ENCODE assay signal across 23 mouse cellular contexts in the genomic region with DNA sequence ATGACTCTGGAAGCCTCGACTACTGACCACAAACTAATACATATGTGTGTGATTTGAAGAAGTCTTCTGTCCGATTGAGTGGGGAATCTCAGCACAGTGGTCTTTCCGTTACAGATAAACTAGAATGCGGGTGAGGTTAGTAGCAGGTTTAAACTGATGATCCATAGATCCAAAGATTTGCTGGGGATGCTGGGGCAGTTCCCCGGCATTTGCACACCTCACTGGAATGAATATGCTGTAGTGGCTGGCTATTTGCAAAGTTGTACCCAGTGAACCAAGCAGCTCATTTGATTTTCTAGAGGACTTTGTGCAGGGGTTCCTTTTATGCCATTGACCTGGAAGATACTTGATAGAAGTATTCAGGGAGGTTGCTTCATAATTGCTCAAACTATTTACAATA. TPM values are rescaled to one million over a fixed set of nuclear protein-coding genes. Genes with fewer than 3 reads are reported as not detected.
DNase-seq lines count a peak whose midpoint lies in the region; ATAC-seq lines count a peak whose summit lies in the region.
"Had no signal": no experiment of that assay in that cellular context is flagged by ENCODE, and none has a peak within 500 bp of the region (broad histone marks: within the 10 kb centered on the region; RNA-seq: fewer than 3 reads in every experiment).

No protein-coding gene starts in this region.

- WGBS in limb, embryonic 11.5 days, result 90% methylated on average over 5 of the region's 5 CpGs
- 87% methylated on average over 5 of the region's 5 CpGs for WGBS in limb, embryonic 10.5 days
- WGBS in midbrain, embryonic 11.5 days, result 92% methylated on average over 5 of the region's 5 CpGs
- WGBS in midbrain, embryonic 13.5 days, result 92% methylated on average over 5 of the region's 5 CpGs
- 89% methylated on average over 5 of the region's 5 CpGs for WGBS in neural tube, embryonic 15.5 days
- WGBS in forebrain, embryonic 13.5 days, result 88% methylated on average over 5 of the region's 5 CpGs

- peaks cover 7% of the 10 kb centered on the region; the same call in 1 of the 2 replicates for H3K36me3 ChIP-seq in limb, embryonic 11.5 days (ENCODE audit: control insufficient read depth, insufficient read depth, low read length)
- H3K36me3 ChIP-seq in limb, embryonic 10.5 days, result peaks cover 79% of the 10 kb centered on the region
- peaks cover 13% of the 10 kb centered on the region for H3K36me3 ChIP-seq in midbrain, embryonic 11.5 days (ENCODE audit: control insufficient read depth, insufficient read depth, low read length)
- H3K36me3 ChIP-seq in midbrain, embryonic 13.5 days, result peaks cover 61% of the 10 kb centered on the region
- peaks cover 33% of the 10 kb centered on the region for H3K36me3 ChIP-seq in neural tube, embryonic 15.5 days
- peaks cover 82% of the 10 kb centered on the region for H3K36me3 ChIP-seq in forebrain, embryonic 13.5 days (ENCODE audit: poor library complexity, severe bottlenecking)

- H3K9ac ChIP-seq in limb, embryonic 11.5 days (ENCODE audit: low read length), result no peak overlapping the region
- H3K9ac ChIP-seq in midbrain, embryonic 11.5 days (ENCODE audit: low read length), result no peak overlapping the region
- H3K9ac ChIP-seq in midbrain, embryonic 13.5 days (replicated peaks), result no peak overlapping the region
- H3K9ac ChIP-seq in neural tube, embryonic 15.5 days (replicated peaks), result no peak overlapping the region
- no peak overlapping the region for H3K9ac ChIP-seq in forebrain, embryonic 13.5 days

- no peak overlapping the region for H3K4me3 ChIP-seq in limb, embryonic 11.5 days (ENCODE audit: low read depth, low read length)
- H3K4me3 ChIP-seq in limb, embryonic 10.5 days, result no peak overlapping the region
- no peak overlapping the region for H3K4me3 ChIP-seq in midbrain, embryonic 11.5 days (ENCODE audit: low read depth, low read length)
- H3K4me3 ChIP-seq in midbrain, embryonic 13.5 days (replicated peaks), result no peak overlapping the region
- no peak overlapping the region for H3K4me3 ChIP-seq in neural tube, embryonic 15.5 days (replicated peaks)
- H3K4me3 ChIP-seq in forebrain, embryonic 13.5 days, result no peak overlapping the region

- peak; percentile 7 for DNase-seq in limb, embryonic 11.5 days (ENCODE audit: low spot score)
- no peak for DNase-seq in limb, embryonic 10.5 days (ENCODE audit: low spot score)
- peak; percentile 51 for DNase-seq in midbrain, embryonic 11.5 days (ENCODE audit: low spot score, missing footprints)
- peak; percentile 1 for DNase-seq in neural tube, embryonic 10.5 days (ENCODE audit: extremely low spot score, low spot score)
- peak; percentile 1 for DNase-seq in R1 (ENCODE audit: low read depth, low spot score)
- DNase-seq: adrenal gland, adult 2 months; adrenal gland, adult 8-10 months; adrenal gland, postnatal 10 days; adrenal gland, postnatal 14 days; adrenal gland, postnatal 25 days; adrenal gland, postnatal 36 days; B cell, adult 2 months; cerebellum, adult 11 months; cerebellum, adult 11-12 months; cerebellum, adult 18-20 months had no signal

- no peak overlapping the region for H3K27ac ChIP-seq in limb, embryonic 11.5 days (replicated peaks; ENCODE audit: low read depth, low read length)
- no peak overlapping the region for H3K27ac ChIP-seq in limb, embryonic 10.5 days
- no peak overlapping the region for H3K27ac ChIP-seq in midbrain, embryonic 11.5 days (ENCODE audit: low read depth, low read length)
- no peak overlapping the region for H3K27ac ChIP-seq in midbrain, embryonic 13.5 days
- H3K27ac ChIP-seq in neural tube, embryonic 15.5 days (replicated peaks), result no peak overlapping the region
- H3K27ac ChIP-seq in forebrain, embryonic 13.5 days, result no peak overlapping the region

- no peaks in the 10 kb centered on the region for H3K9me3 ChIP-seq in limb, embryonic 11.5 days (ENCODE audit: control insufficient read depth, low read length)
- no peaks in the 10 kb centered on the region for H3K9me3 ChIP-seq in limb, embryonic 10.5 days (replicated peaks)
- H3K9me3 ChIP-seq in midbrain, embryonic 11.5 days (ENCODE audit: control insufficient read depth, low read length), result no peaks in the 10 kb centered on the region
- no peaks in the 10 kb centered on the region for H3K9me3 ChIP-seq in midbrain, embryonic 13.5 days
- no peaks in the 10 kb centered on the region for H3K9me3 ChIP-seq in neural tube, embryonic 15.5 days (replicated peaks)
- no peaks in the 10 kb centered on the region for H3K9me3 ChIP-seq in forebrain, embryonic 13.5 days (replicated peaks)
- H3K9me3 ChIP-seq: G1E had no signal

- no peak overlapping the region for H3K4me2 ChIP-seq in limb, embryonic 11.5 days (ENCODE audit: low read depth, severe bottlenecking)
- H3K4me2 ChIP-seq in midbrain, embryonic 11.5 days, result no peak overlapping the region
- no peak overlapping the region for H3K4me2 ChIP-seq in midbrain, embryonic 13.5 days (replicated peaks)
- H3K4me2 ChIP-seq in neural tube, embryonic 15.5 days, result no peak overlapping the region
- no peak overlapping the region for H3K4me2 ChIP-seq in forebrain, embryonic 13.5 days

- no peaks in the 10 kb centered on the region for H3K4me1 ChIP-seq in limb, embryonic 11.5 days (ENCODE audit: control insufficient read depth, insufficient read depth, low read length)
- H3K4me1 ChIP-seq in limb, embryonic 10.5 days, result no peaks in the 10 kb centered on the region
- no peaks in the 10 kb centered on the region for H3K4me1 ChIP-seq in midbrain, embryonic 11.5 days (ENCODE audit: control insufficient read depth, insufficient read depth, low read length)
- H3K4me1 ChIP-seq in midbrain, embryonic 13.5 days (replicated peaks), result peaks cover 18% of the 10 kb centered on the region
- peaks cover 22% of the 10 kb centered on the region for H3K4me1 ChIP-seq in neural tube, embryonic 15.5 days
- peaks cover 9% of the 10 kb centered on the region for H3K4me1 ChIP-seq in forebrain, embryonic 13.5 days

- no peak for ATAC-seq in limb, embryonic 11.5 days (ENCODE audit: insufficient number of reproducible peaks, low FRiP score, low TSS enrichment, low read depth)
- no peak for ATAC-seq in midbrain, embryonic 11.5 days (ENCODE audit: low FRiP score)
- no peak for ATAC-seq in midbrain, embryonic 13.5 days
- no peak for ATAC-seq in neural tube, embryonic 15.5 days (ENCODE audit: low FRiP score)
- ATAC-seq in forebrain, embryonic 13.5 days, result no peak
- ATAC-seq: activated CD4-positive, CD25-positive, alpha-beta regulatory T cell, adult 4 months; CD4-positive, CD25-positive, alpha-beta regulatory T cell, adult 4 months; Patski had no signal

- H3K27me3 ChIP-seq in limb, embryonic 11.5 days (ENCODE audit: control insufficient read depth, insufficient read depth, low read length), result no peaks in the 10 kb centered on the region
- no peaks in the 10 kb centered on the region for H3K27me3 ChIP-seq in limb, embryonic 10.5 days (ENCODE audit: low read depth, poor library complexity, severe bottlenecking)
- H3K27me3 ChIP-seq in midbrain, embryonic 11.5 days (ENCODE audit: control insufficient read depth, insufficient read depth, low read length), result no peaks in the 10 kb centered on the region
- H3K27me3 ChIP-seq in midbrain, embryonic 13.5 days, result no peaks in the 10 kb centered on the region
- H3K27me3 ChIP-seq in neural tube, embryonic 15.5 days (replicated peaks), result no peaks in the 10 kb centered on the region
- H3K27me3 ChIP-seq in forebrain, embryonic 13.5 days, result no peaks in the 10 kb centered on the region
- H3K27me3 ChIP-seq: CH12.LX, Patski had no signal

RNA-seq across cellular contexts. Expression of a gene that starts 53.5 kb away (rescaled TPM):
- polyA plus RNA-seq in limb, embryonic 11.5 days (2014; fragmentation: Nextera tagmentation; extraction: Ambion mirVana), result 13.7 and 13.8 TPM in 2 replicates
- 16.4 and 17.6 TPM in 2 replicates for polyA plus RNA-seq in limb, embryonic 10.5 days (2016; fragmentation: Nextera tagmentation; extraction: Ambion mirVana)
- 17.1 and 20.2 TPM in 2 replicates for polyA plus RNA-seq in midbrain, embryonic 11.5 days (2014; fragmentation: Nextera tagmentation; extraction: Ambion mirVana)
- polyA plus RNA-seq in midbrain, embryonic 13.5 days (2015; fragmentation: Nextera tagmentation; extraction: Ambion mirVana), result 10.5 and 13.2 TPM in 2 replicates
- 15.2 and 15.6 TPM in 2 replicates for polyA plus RNA-seq in neural tube, embryonic 15.5 days (2015; fragmentation: Nextera tagmentation; extraction: Ambion mirVana)
- 17.1 and 18.9 TPM in 2 replicates for polyA plus RNA-seq in forebrain, embryonic 13.5 days (2015; fragmentation: Nextera tagmentation; extraction: Ambion mirVana)
